Mouse (Mus musculus) layer of hippocampus, adult 18-20 months (tissue): ENCODE measurements around the gene Ythdc1. TPM values are rescaled to one million over a fixed set of nuclear protein-coding genes. Genes with fewer than 3 reads are reported as not detected.

Experiments used
- DNase-seq, 2 experiments: peaks; one replicate each; pipeline ENCODE4 v3.0.0; 2022; ENCODE audit warnings: low spot score in 2 of 2
- total RNA-seq, 2 experiments: library from RNA; stranded (reverse); gene quantifications; 2 replicates each; pipeline ENCODE4 v1.2.3; 2021

Ythdc1 gene
- total RNA-seq, 2 experiments from 2014 or later, result 60.8 to 62.9 TPM

DNA sequence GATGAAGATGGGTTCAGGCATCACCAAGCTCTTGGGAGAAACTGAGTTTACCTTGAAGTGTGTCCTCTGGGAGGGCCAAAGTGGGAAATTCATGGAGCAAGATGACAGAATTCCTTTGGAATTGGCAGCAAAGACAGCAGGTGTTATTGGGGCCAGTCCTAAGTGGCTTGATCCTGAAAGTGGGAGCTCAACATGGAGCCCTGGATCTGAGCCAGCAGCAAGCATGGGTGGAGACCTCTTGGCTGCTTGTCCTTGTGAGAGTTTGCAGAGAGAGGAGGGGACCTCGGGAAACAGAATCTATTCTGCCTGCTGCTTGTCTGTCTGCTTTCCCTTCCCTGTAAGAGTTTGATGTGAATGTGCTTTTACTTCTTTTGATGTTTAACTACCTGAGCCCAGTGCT, 67.9 kb downstream of the Ythdc1 start:
- no peak for DNase-seq

Other genes with a start within 250 kb of the Ythdc1 start
- not detected for gene Tmprss11f, start 171.8 kb upstream of the Ythdc1 start, total RNA-seq
- not detected for gene Tmprss11b, start 127.9 kb upstream of the Ythdc1 start, total RNA-seq
- not detected for gene Tmprss11e, start 58.4 kb upstream of the Ythdc1 start, total RNA-seq
- gene Ugt2b34, start 102.7 kb downstream of the Ythdc1 start, total RNA-seq, result not detected
- gene Ugt2b1, start 122.3 kb downstream of the Ythdc1 start, total RNA-seq, result not detected
- gene Ugt2b35, start 196.6 kb downstream of the Ythdc1 start, total RNA-seq, result not detected